Mouse (Mus musculus) kidney, embryonic 14.5 days (tissue): ENCODE measurements around the gene Kcnk2. TPM values are rescaled to one million over a fixed set of nuclear protein-coding genes. Genes with fewer than 3 reads are reported as not detected.

Experiments
- ATAC-seq: fragments of 200-750 bp; cut with Nextera tagmentation; 2 replicates; pipeline ENCODE4 v1.8.0; 2017; ENCODE audit warnings: moderate number of reproducible peaks, mild to moderate bottlenecking, moderate TSS enrichment, moderate library complexity; ENCODE audit not compliant: low FRiP score, low TSS enrichment
- H3K27ac ChIP-seq: fragments of 300-500 bp; sonication (generic); 2 replicates; pipeline ENCODE4 v1.5.1; 2014; ENCODE audit warnings: low read depth, mild to moderate bottlenecking, low read length, moderate library complexity, mixed read lengths
- H3K27me3 ChIP-seq: fragments of 300-500 bp; sonication (generic); 2 replicates; pipeline ENCODE4 v1.6.1; 2014; ENCODE audit warnings: mild to moderate bottlenecking, low read length; ENCODE audit not compliant: control insufficient read depth, insufficient read depth
- H3K36me3 ChIP-seq: fragments of 300-500 bp; sonication (generic); 2 replicates; pipeline ENCODE4 v1.6.1; 2014; ENCODE audit warnings: low read length, mixed read lengths; ENCODE audit not compliant: control insufficient read depth, insufficient read depth
- H3K4me1 ChIP-seq: fragments of 300-500 bp; sonication (generic); 2 replicates; pipeline ENCODE4 v1.6.1; 2014; ENCODE audit warnings: low read length, mixed read lengths; ENCODE audit not compliant: control insufficient read depth, insufficient read depth
- H3K4me2 ChIP-seq: fragments of 300-500 bp; sonication (generic); replicated peaks from 2 replicates; pipeline ENCODE4 v1.6.1; 2014; ENCODE audit warnings: low read depth, mild to moderate bottlenecking, low read length
- H3K4me3 ChIP-seq: fragments of 300-500 bp; sonication (generic); 2 replicates; pipeline ENCODE4 v1.5.1; 2014; ENCODE audit warnings: mild to moderate bottlenecking, low read length
- H3K9ac ChIP-seq: fragments of 300-500 bp; sonication (generic); 2 replicates; pipeline ENCODE4 v1.6.1; 2014; ENCODE audit warnings: low read depth, mild to moderate bottlenecking, low read length, moderate library complexity
- H3K9me3 ChIP-seq: fragments of 300-500 bp; sonication (generic); 2 replicates; pipeline ENCODE4 v1.6.1; 2016; ENCODE audit warnings: low read length; ENCODE audit not compliant: control insufficient read depth
- WGBS: fragments of 180-500 bp; shearing (Covaris S2); extraction: QIAGEN DNeasy Blood & Tissue Kit; methylation state at CpG from one replicate; pipeline ENCODE4 v1.1.7; 2014; 5-methylcytosine and 5-hydroxymethylcytosine counted together
- polyA plus RNA-seq: library from polyadenylated mRNA; unstranded; fragments of >200 nt; fragmentation: Nextera tagmentation; extraction: Ambion mirVana; gene quantifications from 2 replicates; pipeline ENCODE4 v1.2.1, GENCODE M21; 2014

The Kcnk2 gene
- polyA plus RNA-seq: 1.1 and 2.2 TPM in 2 replicates

DNA sequence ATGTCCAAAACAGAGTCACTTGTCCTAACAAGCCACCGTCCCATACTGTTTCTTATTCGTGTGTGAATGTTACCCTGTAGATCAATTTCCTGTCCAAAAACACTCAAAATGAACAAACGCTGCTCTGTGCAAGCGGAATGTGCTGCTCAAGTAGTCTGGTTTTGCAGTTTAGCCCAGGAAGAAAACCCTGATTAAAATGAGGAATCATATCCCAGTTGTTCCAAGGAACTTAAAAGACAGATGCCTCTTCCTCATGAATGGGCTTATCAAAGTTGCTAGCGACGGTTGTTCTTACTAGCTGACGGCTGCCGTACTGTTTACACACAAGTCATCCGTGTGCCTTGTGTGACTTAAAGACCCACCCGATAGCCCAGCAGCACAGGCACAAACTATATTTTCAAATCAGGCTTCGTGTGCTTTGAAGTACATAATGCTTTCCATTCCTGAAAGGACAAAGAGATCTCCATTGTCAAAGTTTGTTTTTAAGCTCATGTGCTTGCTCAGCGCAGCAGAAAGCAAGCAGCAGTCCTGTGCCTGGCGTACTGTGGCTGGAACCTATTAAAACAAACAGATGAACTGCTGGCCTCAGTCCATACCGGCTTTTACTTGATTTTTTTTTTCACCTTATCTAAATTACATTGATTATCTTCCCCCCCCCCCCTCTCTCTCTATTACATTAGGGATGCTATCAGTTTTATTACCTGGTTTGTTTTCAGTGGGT lies at the start of gene Kcnk2:
TSS of gene Kcnk2 (minus strand) at position 51 of the 721 bp plus-strand sequence.
- no peaks in the 10 kb centered on the region for H3K9me3 ChIP-seq
- H3K9ac ChIP-seq: no peak within 1 kb of the TSS
- H3K27ac ChIP-seq: no peak within 1 kb of the TSS
- peaks cover 14% of the 10 kb centered on the region; the same call in 1 of the 2 replicates for H3K4me1 ChIP-seq
- peak within 1 kb of the TSS; percentile 30 for H3K4me2 ChIP-seq
- 14% methylated on average over 14 of the region's 14 CpGs for WGBS
- H3K4me3 ChIP-seq: no peak within 1 kb of the TSS
- no peaks in the 10 kb centered on the region for H3K27me3 ChIP-seq
- ATAC-seq: peak; percentile 18; the same call in 1 of the 2 replicates
- H3K36me3 ChIP-seq: no peaks in the 10 kb centered on the region

DNA sequence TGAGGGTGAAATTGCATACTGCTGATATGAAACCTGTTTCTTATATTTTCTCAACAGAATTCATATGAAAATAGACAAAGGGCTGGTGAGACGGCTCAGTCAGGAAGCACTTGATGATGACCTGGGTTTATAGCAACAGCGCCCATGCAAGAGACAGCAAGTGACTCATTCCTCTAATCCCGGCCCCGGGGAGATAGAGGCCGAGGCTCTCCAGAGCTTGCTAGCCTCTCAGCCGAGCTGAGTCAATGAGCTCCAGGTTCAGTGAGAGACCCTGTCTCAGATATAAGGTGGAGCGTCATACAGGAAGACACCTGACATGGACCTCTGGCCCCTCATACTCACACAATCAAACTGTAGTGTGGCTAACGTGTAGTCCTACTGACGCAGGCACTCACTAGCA lies 38.7 kb upstream of the Kcnk2 start:
- H3K4me2 ChIP-seq: no peak overlapping the region
- ATAC-seq: no peak
- H3K4me3 ChIP-seq: no peak overlapping the region
- H3K36me3 ChIP-seq: no peaks in the 10 kb centered on the region
- no peaks in the 10 kb centered on the region for H3K27me3 ChIP-seq
- H3K27ac ChIP-seq: no peak overlapping the region
- H3K4me1 ChIP-seq: no peaks in the 10 kb centered on the region
- no peak overlapping the region for H3K9ac ChIP-seq
- no peaks in the 10 kb centered on the region for H3K9me3 ChIP-seq
- WGBS: 80% methylated on average over 9 of the region's 9 CpGs

DNA sequence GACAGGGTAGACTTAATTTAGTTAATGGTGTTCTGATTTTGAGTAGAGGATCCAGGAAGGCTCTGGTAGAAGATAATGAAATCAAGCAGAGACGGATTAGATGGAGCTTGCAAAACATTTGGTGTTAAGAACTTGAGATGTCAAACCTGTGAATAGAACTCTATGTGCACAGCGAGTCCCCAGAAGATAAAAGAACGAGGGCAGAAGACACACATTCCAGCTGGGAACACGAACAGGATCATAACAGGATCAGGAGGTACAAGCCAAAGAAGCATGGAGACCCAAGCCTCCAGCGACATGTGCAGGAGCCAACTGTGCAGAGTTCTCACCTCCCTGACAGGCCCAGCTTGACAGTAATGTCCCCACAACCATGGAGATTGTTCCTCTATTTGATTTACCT lies 35.1 kb upstream of the Kcnk2 start:
- Histone ChIP-seq H3K36me3 (no peaks in the 10 kb centered on the region), H3K4me1 (no peaks in the 10 kb centered on the region), H3K9ac (no peak overlapping the region), H3K27ac (no peak overlapping the region), H3K9me3 (no peaks in the 10 kb centered on the region), H3K4me2 (no peak overlapping the region), H3K4me3 (no peak overlapping the region), H3K27me3 (no peaks in the 10 kb centered on the region)
- no peak for ATAC-seq
- WGBS: 84% methylated on average over 5 of the region's 5 CpGs

DNA sequence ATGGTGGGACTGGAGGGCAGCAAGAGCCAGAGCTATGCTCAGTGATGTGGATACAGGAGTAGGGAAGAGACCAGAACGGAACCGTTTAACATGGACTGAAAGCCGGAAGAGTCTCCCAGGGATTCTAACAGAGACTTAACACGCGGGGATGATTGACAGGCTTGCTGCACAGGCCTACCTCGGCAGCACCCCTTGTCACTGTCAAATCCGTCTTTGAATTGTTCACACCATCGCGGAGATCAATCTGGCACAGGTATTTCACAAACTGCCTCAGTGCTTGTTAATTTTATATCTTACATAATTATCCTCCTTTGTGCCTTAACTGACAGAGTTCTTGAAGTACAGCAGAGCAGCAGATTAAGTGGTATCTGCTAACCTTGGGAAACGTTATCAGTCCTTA lies 33.4 kb upstream of the Kcnk2 start:
- Histone ChIP-seq H3K9me3 (no peaks in the 10 kb centered on the region), H3K4me1 (no peaks in the 10 kb centered on the region), H3K4me2 (no peak overlapping the region), H3K4me3 (no peak overlapping the region), H3K27me3 (no peaks in the 10 kb centered on the region), H3K27ac (no peak overlapping the region), H3K36me3 (no peaks in the 10 kb centered on the region), H3K9ac (no peak overlapping the region)
- WGBS: 87% methylated on average over 10 of the region's 10 CpGs
- ATAC-seq: no peak

DNA sequence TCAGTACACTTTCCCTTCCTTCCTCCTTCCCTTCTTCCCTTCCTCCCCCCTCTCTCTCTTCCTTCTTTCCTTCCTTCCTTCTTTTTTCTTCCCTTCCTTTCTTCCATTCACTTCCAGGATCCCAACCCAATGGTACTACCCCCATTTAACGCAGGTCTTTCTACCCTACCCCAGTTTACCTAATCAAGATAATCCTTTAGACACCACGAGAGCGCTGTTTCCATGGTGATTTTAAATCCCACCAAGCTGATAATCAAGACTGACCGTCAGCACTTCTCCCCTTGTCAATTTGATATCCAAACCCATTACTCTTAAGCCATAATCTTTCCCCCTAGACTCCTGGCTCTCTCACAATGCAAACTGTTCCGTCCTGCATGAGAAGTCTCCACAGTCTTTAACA lies 29.4 kb upstream of the Kcnk2 start:
- H3K27me3 ChIP-seq: no peaks in the 10 kb centered on the region
- H3K4me1 ChIP-seq: 0 out of 2 replicates have a peak, but pooled peaks cover 3% of the 10 kb centered on the region
- H3K4me3 ChIP-seq: no peak overlapping the region
- no peaks in the 10 kb centered on the region for H3K9me3 ChIP-seq
- ATAC-seq: no peak
- no peaks in the 10 kb centered on the region for H3K36me3 ChIP-seq
- no peak overlapping the region for H3K4me2 ChIP-seq
- WGBS: 66% methylated on average over 5 of the region's 5 CpGs
- H3K27ac ChIP-seq: no peak overlapping the region
- H3K9ac ChIP-seq: no peak overlapping the region

DNA sequence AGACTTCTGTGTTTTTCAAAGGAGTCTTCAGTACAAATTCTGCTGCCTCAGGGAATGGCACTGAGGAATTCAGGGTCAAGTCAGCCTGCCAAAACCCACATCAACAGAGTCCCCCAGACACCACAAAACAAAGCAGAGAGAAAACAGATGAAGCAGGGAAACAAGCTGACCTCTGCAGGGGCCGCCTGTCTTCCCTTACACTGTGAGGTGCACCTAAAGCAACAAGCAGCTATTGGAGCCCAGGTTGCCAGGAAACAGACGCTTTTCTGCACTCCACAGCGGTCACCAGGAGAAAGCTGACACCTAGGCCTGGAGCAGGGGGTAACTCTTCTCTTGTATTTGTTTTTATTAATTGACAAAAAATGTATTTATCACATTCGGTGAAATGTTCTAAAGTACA lies 28.5 kb upstream of the Kcnk2 start:
- Histone ChIP-seq H3K9me3 (no peaks in the 10 kb centered on the region), H3K36me3 (no peaks in the 10 kb centered on the region), H3K27ac (no peak overlapping the region), H3K4me3 (no peak overlapping the region), H3K4me2 (no peak overlapping the region), H3K27me3 (no peaks in the 10 kb centered on the region), H3K9ac (no peak overlapping the region), H3K4me1 (0 out of 2 replicates have a peak, but pooled peaks cover 3% of the 10 kb centered on the region)
- 18% methylated on average over 4 of the region's 4 CpGs for WGBS
- peak; percentile 93 for ATAC-seq

DNA sequence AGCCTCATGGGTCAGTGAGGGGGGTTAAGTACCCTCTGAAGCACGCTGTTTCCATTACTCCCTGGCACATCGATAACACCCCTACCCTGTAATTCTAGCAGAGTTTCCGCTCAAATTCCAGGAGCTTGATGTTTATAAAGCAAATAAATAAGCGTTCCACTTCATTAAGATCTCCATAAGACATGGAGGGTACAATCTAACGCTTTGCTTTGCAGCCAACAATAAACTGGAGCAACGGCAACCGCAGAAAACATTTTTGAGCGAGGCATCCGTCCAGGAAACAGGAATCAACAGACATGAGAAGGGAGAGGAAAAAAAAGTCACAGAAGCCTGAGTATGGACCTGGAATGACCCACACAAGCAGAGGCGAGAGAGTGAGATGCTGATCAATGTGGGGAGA lies 27.5 kb upstream of the Kcnk2 start:
- 25% methylated on average over 10 of the region's 10 CpGs for WGBS
- Histone ChIP-seq H3K9ac (no peak overlapping the region), H3K27ac (no peak overlapping the region), H3K36me3 (no peaks in the 10 kb centered on the region), H3K4me3 (no peak overlapping the region), H3K9me3 (no peaks in the 10 kb centered on the region), H3K4me2 (no peak overlapping the region), H3K4me1 (0 out of 2 replicates have a peak, but pooled peaks cover 3% of the 10 kb centered on the region), H3K27me3 (no peaks in the 10 kb centered on the region)
- ATAC-seq: peak; percentile 44; the same call in 1 of the 2 replicates

DNA sequence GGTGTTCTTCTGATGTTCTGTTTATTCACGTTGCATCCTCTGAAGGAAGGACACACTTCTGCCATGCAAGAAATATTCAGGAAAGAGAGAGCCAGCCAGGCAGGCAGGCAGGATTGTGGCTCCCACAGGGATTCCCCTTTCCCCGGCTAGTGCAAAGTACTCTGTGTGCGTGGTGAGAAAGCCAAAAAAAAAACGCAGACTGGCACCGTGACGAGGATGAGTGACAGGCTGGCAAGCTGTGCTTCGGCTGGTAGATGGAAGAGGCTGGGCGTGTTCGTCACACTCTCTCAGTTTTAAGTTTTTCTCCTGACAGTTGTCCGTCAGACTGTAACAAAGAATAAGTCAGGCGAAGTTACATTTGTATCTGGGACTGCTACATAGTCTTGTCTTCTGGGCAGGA lies 24.2 kb upstream of the Kcnk2 start:
- Histone ChIP-seq H3K9ac (no peak overlapping the region), H3K4me1 (0 out of 2 replicates have a peak, but pooled peaks cover 3% of the 10 kb centered on the region), H3K9me3 (no peaks in the 10 kb centered on the region), H3K4me3 (no peak overlapping the region), H3K36me3 (no peaks in the 10 kb centered on the region), H3K4me2 (no peak overlapping the region), H3K27me3 (no peaks in the 10 kb centered on the region), H3K27ac (no peak overlapping the region)
- 90% methylated on average over 11 of the region's 11 CpGs for WGBS
- ATAC-seq: no peak

DNA sequence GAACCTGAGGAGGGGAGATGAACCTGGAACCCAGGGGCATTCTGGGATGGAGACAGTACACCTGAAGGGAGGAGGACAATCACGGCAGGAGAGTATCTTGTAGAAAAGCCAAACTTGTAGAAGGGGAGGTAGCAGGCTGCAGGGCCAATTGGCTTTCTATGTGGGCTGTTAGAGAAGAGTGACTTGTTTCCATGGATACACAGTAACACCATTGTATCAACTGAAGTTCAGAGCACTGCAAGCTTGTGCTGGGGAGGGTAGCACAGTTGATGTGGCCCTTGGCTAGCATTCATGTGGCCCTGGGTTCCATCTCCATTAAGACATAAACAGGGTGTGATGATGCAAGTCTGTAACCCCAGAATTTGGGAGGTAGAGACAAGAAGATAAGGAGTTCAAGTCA lies 17.8 kb upstream of the Kcnk2 start:
- Histone ChIP-seq H3K9ac (no peak overlapping the region), H3K36me3 (no peaks in the 10 kb centered on the region), H3K4me3 (no peak overlapping the region), H3K4me1 (no peaks in the 10 kb centered on the region), H3K4me2 (no peak overlapping the region), H3K27ac (no peak overlapping the region), H3K27me3 (no peaks in the 10 kb centered on the region), H3K9me3 (no peaks in the 10 kb centered on the region)
- ATAC-seq: no peak
- WGBS: 58% methylated on average over 1 of the region's 1 CpGs
